Mouse (Mus musculus): ENCODE data around the gene H2al1d. TPM values are rescaled to one million over a fixed set of nuclear protein-coding genes. Genes with fewer than 3 reads are reported as not detected.
"Not testable (repeated sequence)": the region's sequence is repeated elsewhere in the genome, so short reads cannot be mapped to it uniquely, and the experiment has no call there.

Gene H2al1d
- polyA plus RNA-seq, 1 experiment from 2014 or later = not detected

DNA sequence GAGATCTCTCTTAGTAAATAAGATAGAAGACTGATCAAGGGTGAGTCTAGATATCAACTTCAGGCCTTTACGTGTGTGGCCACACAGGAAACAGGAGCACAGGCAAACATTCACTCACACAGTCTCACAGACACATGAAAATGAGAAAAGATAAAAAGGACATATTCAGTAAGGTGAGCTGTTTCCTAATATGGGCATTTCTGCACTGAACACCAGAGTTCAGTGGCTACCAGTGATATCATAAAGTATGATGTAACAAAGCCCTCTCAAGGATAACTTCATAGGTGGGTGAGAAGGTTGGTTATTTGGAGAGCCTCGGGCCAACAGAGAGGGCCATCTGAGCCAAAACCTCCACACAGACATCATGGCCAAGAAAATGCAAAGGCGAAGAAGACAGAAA, 9.7 kb upstream of the H2al1d start, which contains the start of gene H2al1a:
Gene H2al1a, plus strand, starts transcription at position 301 of the 400 bp plus-strand sequence.
- no CpG with 5 or more reads among the region's 3 CpGs for WGBS
- DNase-seq (ENCODE audit: low spot score); H3K4me3 ChIP-seq (ENCODE audit: low read depth, low read length); H3K27me3 ChIP-seq (ENCODE audit: control insufficient read depth, insufficient read depth, low read length); H3K36me3 ChIP-seq (ENCODE audit: control insufficient read depth, insufficient read depth, low read length); H3K9ac ChIP-seq (ENCODE audit: low read length); ATAC-seq (replicated peaks; ENCODE audit: low FRiP score); H3K27ac ChIP-seq (ENCODE audit: low read depth, low read length); H3K4me1 ChIP-seq (replicated peaks; ENCODE audit: control insufficient read depth, insufficient read depth, low read length); H3K9me3 ChIP-seq (ENCODE audit: control insufficient read depth, low read length); H3K4me2 ChIP-seq (ENCODE audit: low read depth, low read length, severe bottlenecking): not testable (repeated sequence)

DNA sequence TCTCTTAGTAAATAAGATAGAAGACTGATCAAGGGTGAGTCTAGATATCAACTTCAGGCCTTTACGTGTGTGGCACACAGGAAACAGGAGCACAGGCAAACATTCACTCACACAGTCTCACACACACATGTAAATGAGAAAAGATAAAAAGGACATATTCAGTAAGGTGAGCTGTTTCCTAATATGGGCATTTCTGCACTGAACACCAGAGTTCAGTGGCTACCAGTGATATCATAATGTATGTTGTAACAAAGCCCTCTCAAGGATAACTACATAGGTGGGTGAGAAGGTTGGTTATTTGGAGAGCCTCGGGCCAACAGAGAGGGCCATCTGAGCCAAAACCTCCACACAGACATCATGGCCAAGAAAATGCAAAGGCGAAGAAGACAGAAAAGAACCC, 6.5 kb upstream of the H2al1d start, which contains the start of gene H2al1b:
Gene H2al1b, plus strand, starts transcription at position 301 of the 400 bp plus-strand sequence.
- not testable (repeated sequence) for H3K27me3 ChIP-seq (ENCODE audit: control insufficient read depth, insufficient read depth, low read length); DNase-seq (ENCODE audit: low spot score); H3K4me1 ChIP-seq (replicated peaks; ENCODE audit: control insufficient read depth, insufficient read depth, low read length); H3K9ac ChIP-seq (ENCODE audit: low read length); H3K27ac ChIP-seq (ENCODE audit: low read depth, low read length); H3K36me3 ChIP-seq (ENCODE audit: control insufficient read depth, insufficient read depth, low read length); H3K9me3 ChIP-seq (ENCODE audit: control insufficient read depth, low read length); H3K4me3 ChIP-seq (ENCODE audit: low read depth, low read length); ATAC-seq (replicated peaks; ENCODE audit: low FRiP score); H3K4me2 ChIP-seq (ENCODE audit: low read depth, low read length, severe bottlenecking)
- 94% methylated on average over 1 of the region's 3 CpGs for WGBS

DNA sequence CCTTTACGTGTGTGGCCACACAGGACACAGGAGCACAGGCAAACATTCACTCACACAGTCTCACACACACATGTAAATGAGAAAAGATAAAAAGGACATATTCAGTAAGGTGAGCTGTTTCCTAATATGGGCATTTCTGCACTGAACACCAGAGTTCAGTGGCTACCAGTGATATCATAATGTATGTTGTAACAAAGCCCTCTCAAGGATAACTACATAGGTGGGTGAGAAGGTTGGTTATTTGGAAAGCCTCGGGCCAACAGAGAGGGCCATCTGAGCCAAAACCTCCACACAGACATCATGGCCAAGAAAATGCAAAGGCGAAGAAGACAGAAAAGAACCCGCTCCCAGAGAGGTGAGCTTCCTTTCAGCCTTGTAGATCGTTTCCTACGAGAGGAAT, 3.3 kb upstream of the H2al1d start, which contains the start of gene H2al1c:
Gene H2al1c, plus strand, starts transcription at position 301 of the 400 bp plus-strand sequence.
- 92% methylated on average over 1 of the region's 6 CpGs for WGBS
- not testable (repeated sequence) for H3K27ac ChIP-seq (ENCODE audit: low read depth, low read length); ATAC-seq (replicated peaks; ENCODE audit: low FRiP score); H3K9me3 ChIP-seq (ENCODE audit: control insufficient read depth, low read length); H3K36me3 ChIP-seq (ENCODE audit: control insufficient read depth, insufficient read depth, low read length); H3K27me3 ChIP-seq (ENCODE audit: control insufficient read depth, insufficient read depth, low read length); DNase-seq (ENCODE audit: low spot score); H3K4me3 ChIP-seq (ENCODE audit: low read depth, low read length); H3K4me2 ChIP-seq (ENCODE audit: low read depth, low read length, severe bottlenecking); H3K9ac ChIP-seq (ENCODE audit: low read length); H3K4me1 ChIP-seq (replicated peaks; ENCODE audit: control insufficient read depth, insufficient read depth, low read length)

DNA sequence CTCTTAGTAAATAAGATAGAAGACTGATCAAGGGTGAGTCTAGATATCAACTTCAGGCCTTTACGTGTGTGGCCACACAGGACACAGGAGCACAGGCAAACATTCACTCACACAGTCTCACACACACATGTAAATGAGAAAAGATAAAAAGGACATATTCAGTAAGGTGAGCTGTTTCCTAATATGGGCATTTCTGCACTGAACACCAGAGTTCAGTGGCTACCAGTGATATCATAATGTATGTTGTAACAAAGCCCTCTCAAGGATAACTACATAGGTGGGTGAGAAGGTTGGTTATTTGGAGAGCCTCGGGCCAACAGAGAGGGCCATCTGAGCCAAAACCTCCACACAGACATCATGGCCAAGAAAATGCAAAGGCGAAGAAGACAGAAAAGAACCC, 3.0 kb downstream of the H2al1d start, which contains the start of gene H2al1e:
Gene H2al1e, plus strand, starts transcription at position 301 of the 400 bp plus-strand sequence.
- H3K4me2 ChIP-seq (ENCODE audit: low read depth, low read length, severe bottlenecking); H3K36me3 ChIP-seq (ENCODE audit: control insufficient read depth, insufficient read depth, low read length); DNase-seq (ENCODE audit: low spot score); H3K9ac ChIP-seq (ENCODE audit: low read length); H3K27ac ChIP-seq (ENCODE audit: low read depth, low read length); H3K4me1 ChIP-seq (replicated peaks; ENCODE audit: control insufficient read depth, insufficient read depth, low read length); H3K9me3 ChIP-seq (ENCODE audit: control insufficient read depth, low read length); H3K27me3 ChIP-seq (ENCODE audit: control insufficient read depth, insufficient read depth, low read length); H3K4me3 ChIP-seq (ENCODE audit: low read depth, low read length); ATAC-seq (replicated peaks; ENCODE audit: low FRiP score): not testable (repeated sequence)
- no CpG with 5 or more reads among the region's 3 CpGs for WGBS

DNA sequence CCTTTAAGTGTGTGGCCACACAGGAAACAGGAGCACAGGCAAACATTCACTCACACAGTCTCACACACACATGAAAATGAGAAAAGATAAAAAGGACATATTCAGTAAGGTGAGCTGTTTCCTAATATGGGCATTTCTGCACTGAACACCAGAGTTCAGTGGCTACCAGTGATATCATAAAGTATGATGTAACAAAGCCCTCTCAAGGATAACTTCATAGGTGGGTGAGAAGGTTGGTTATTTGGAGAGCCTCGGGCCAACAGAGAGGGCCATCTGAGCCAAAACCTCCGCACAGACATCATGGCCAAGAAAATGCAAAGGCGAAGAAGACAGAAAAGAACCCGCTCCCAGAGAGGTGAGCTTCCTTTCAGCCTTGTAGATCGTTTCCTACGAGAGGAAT, 6.2 kb downstream of the H2al1d start, which contains the start of gene H2al1f:
Gene H2al1f, plus strand, starts transcription at position 301 of the 400 bp plus-strand sequence.
- not testable (repeated sequence) for H3K27ac ChIP-seq (ENCODE audit: low read depth, low read length); H3K9me3 ChIP-seq (ENCODE audit: control insufficient read depth, low read length); H3K4me2 ChIP-seq (ENCODE audit: low read depth, low read length, severe bottlenecking); H3K9ac ChIP-seq (ENCODE audit: low read length); DNase-seq (ENCODE audit: low spot score); H3K27me3 ChIP-seq (ENCODE audit: control insufficient read depth, insufficient read depth, low read length); ATAC-seq (replicated peaks; ENCODE audit: low FRiP score); H3K4me3 ChIP-seq (ENCODE audit: low read depth, low read length); H3K4me1 ChIP-seq (replicated peaks; ENCODE audit: control insufficient read depth, insufficient read depth, low read length); H3K36me3 ChIP-seq (ENCODE audit: control insufficient read depth, insufficient read depth, low read length)
- no CpG with 5 or more reads among the region's 6 CpGs for WGBS

DNA sequence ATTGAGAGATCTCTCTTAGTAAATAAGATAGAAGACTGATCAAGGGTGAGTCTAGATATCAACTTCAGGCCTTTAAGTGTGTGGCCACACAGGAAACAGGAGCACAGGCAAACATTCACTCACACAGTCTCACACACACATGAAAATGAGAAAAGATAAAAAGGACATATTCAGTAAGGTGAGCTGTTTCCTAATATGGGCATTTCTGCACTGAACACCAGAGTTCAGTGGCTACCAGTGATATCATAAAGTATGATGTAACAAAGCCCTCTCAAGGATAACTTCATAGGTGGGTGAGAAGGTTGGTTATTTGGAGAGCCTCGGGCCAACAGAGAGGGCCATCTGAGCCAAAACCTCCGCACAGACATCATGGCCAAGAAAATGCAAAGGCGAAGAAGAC, 9.3 kb downstream of the H2al1d start, which contains the start of gene H2al1g:
Gene H2al1g, plus strand, starts transcription at position 301 of the 400 bp plus-strand sequence.
- ATAC-seq (replicated peaks; ENCODE audit: low FRiP score); H3K9me3 ChIP-seq (ENCODE audit: control insufficient read depth, low read length); DNase-seq (ENCODE audit: low spot score); H3K36me3 ChIP-seq (ENCODE audit: control insufficient read depth, insufficient read depth, low read length); H3K27ac ChIP-seq (ENCODE audit: low read depth, low read length); H3K4me1 ChIP-seq (replicated peaks; ENCODE audit: control insufficient read depth, insufficient read depth, low read length); H3K4me2 ChIP-seq (ENCODE audit: low read depth, low read length, severe bottlenecking); H3K9ac ChIP-seq (ENCODE audit: low read length); H3K4me3 ChIP-seq (ENCODE audit: low read depth, low read length); H3K27me3 ChIP-seq (ENCODE audit: control insufficient read depth, insufficient read depth, low read length): not testable (repeated sequence)
- no CpG with 5 or more reads among the region's 3 CpGs for WGBS

DNA sequence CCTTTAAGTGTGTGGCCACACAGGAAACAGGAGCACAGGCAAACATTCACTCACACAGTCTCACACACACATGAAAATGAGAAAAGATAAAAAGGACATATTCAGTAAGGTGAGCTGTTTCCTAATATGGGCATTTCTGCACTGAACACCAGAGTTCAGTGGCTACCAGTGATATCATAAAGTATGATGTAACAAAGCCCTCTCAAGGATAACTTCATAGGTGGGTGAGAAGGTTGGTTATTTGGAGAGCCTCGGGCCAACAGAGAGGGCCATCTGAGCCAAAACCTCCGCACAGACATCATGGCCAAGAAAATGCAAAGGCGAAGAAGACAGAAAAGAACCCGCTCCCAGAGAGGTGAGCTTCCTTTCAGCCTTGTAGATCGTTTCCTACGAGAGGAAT, 12.6 kb downstream of the H2al1d start, which contains the start of gene H2al1h:
Gene H2al1h, plus strand, starts transcription at position 301 of the 400 bp plus-strand sequence.
- not testable (repeated sequence) for DNase-seq (ENCODE audit: low spot score); H3K27ac ChIP-seq (ENCODE audit: low read depth, low read length); H3K36me3 ChIP-seq (ENCODE audit: control insufficient read depth, insufficient read depth, low read length); H3K9ac ChIP-seq (ENCODE audit: low read length); H3K4me3 ChIP-seq (ENCODE audit: low read depth, low read length); H3K9me3 ChIP-seq (ENCODE audit: control insufficient read depth, low read length); H3K4me1 ChIP-seq (replicated peaks; ENCODE audit: control insufficient read depth, insufficient read depth, low read length); H3K27me3 ChIP-seq (ENCODE audit: control insufficient read depth, insufficient read depth, low read length); ATAC-seq (replicated peaks; ENCODE audit: low FRiP score); H3K4me2 ChIP-seq (ENCODE audit: low read depth, low read length, severe bottlenecking)
- WGBS = no CpG with 5 or more reads among the region's 6 CpGs

DNA sequence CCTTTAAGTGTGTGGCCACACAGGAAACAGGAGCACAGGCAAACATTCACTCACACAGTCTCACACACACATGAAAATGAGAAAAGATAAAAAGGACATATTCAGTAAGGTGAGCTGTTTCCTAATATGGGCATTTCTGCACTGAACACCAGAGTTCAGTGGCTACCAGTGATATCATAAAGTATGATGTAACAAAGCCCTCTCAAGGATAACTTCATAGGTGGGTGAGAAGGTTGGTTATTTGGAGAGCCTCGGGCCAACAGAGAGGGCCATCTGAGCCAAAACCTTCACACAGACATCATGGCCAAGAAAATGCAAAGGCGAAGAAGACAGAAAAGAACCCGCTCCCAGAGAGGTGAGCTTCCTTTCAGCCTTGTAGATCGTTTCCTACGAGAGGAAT, 15.7 kb downstream of the H2al1d start, which contains the start of gene H2al1i:
Gene H2al1i, plus strand, starts transcription at position 301 of the 400 bp plus-strand sequence.
- WGBS = 90% methylated on average over 2 of the region's 5 CpGs
- H3K9me3 ChIP-seq (ENCODE audit: control insufficient read depth, low read length); H3K27ac ChIP-seq (ENCODE audit: low read depth, low read length); ATAC-seq (replicated peaks; ENCODE audit: low FRiP score); H3K4me1 ChIP-seq (replicated peaks; ENCODE audit: control insufficient read depth, insufficient read depth, low read length); H3K4me2 ChIP-seq (ENCODE audit: low read depth, low read length, severe bottlenecking); H3K9ac ChIP-seq (ENCODE audit: low read length); H3K27me3 ChIP-seq (ENCODE audit: control insufficient read depth, insufficient read depth, low read length); H3K36me3 ChIP-seq (ENCODE audit: control insufficient read depth, insufficient read depth, low read length); DNase-seq (ENCODE audit: low spot score); H3K4me3 ChIP-seq (ENCODE audit: low read depth, low read length): not testable (repeated sequence)

DNA sequence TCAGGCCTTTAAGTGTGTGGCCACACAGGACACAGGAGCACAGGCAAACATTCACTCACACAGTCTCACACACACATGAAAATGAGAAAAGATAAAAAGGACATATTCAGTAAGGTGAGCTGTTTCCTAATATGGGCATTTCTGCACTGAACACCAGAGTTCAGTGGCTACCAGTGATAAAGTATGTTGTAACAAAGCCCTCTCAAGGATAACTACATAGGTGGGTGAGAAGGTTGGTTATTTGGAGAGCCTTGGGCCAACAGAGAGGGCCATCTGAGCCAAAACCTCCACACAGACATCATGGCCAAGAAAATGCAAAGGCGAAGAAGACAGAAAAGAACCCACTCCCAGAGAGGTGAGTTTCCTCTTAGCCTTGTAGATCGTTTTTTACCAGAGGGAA, 18.9 kb downstream of the H2al1d start, which contains the start of gene H2al1j:
Gene H2al1j, plus strand, starts transcription at position 301 of the 400 bp plus-strand sequence.
- H3K9ac ChIP-seq (ENCODE audit: low read length); ATAC-seq (replicated peaks; ENCODE audit: low FRiP score); H3K4me2 ChIP-seq (ENCODE audit: low read depth, low read length, severe bottlenecking); H3K36me3 ChIP-seq (ENCODE audit: control insufficient read depth, insufficient read depth, low read length); H3K27me3 ChIP-seq (ENCODE audit: control insufficient read depth, insufficient read depth, low read length); H3K9me3 ChIP-seq (ENCODE audit: control insufficient read depth, low read length); H3K27ac ChIP-seq (ENCODE audit: low read depth, low read length); H3K4me3 ChIP-seq (ENCODE audit: low read depth, low read length); DNase-seq (ENCODE audit: low spot score); H3K4me1 ChIP-seq (replicated peaks; ENCODE audit: control insufficient read depth, insufficient read depth, low read length): not testable (repeated sequence)
- 88% methylated on average over 2 of the region's 2 CpGs for WGBS

All from forebrain, embryonic 11.5 days (tissue).